Mouse (Mus musculus): ENCODE data around the gene Lrrc34.
A peak's percentile ranks its signal among the peaks of the same experiment; 100 is the strongest.

The Lrrc34 gene

GRCm38 (mm10) chr3:30600717-30601116 lies 47.0 kb downstream of the Lrrc34 start:
- peak in 1 of 2 experiments; percentile 20 for DNase-seq (ENCODE audit: low spot score in 2 of 2)

DNA sequence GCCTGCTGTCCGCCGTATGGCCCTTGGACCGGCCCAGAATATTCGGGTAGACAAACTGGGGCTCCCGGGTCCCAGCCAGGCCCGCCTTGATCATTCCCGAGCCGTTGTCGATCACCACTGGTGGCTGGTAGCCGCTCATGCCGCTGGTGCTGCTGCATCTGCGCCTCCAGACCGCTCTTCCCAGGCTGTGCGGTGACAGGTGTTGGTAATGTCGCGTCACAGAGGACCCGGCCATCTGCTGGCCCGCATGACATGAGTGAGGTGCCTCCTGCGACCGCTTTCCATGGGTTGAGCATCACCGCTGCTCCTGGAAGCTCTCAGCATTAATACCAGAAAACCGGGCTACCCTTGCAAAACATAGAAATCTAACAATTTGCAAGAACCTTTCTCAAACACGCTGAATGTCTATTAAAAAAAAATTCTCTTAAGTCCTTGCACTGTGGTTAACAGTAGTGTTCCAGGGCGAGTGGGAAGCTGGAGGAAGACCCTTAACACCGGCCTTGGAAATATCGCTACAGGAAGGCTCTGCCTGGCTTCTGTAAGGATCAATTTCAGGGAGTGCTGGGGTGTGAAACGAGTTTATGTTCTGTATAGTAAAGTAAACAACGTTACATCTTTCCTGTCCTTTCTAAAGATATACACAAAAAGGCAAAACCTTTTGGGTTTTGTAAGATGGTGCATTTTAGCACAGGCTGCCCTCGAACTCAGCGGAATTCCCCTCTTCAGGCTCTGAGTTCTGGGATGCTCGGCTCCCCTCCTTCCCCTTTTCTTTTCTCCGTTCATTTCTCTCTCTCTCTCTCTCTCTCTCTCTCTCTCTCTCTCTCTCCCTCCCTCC lies 47.7 kb downstream of the Lrrc34 start, which contains the start of gene Actrt3:
Gene Actrt3 (minus strand): TSS at position 229 of the 835 bp plus-strand sequence.
- peak in 1 of 2 experiments; percentile 45 for DNase-seq (ENCODE audit: low spot score in 2 of 2)

DNA sequence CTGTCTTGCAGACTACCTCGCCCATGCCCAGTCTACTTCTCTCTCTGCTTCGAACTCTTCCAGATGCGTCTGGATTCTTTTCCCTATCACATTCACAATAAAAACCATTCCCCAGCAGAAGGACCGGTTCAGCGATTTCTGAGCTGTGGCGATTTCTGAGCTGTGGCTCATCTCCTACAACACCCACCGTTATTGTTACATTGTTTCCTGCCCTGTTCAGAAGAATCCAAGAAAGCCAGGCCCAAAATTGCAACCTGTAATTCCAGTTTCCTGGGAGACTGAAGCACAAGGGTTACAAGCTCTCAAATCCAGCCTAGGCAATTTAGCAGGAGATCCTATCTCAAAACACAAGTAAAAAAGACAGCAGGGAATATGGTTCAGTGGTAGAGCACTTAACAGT lies 50.4 kb downstream of the Lrrc34 start:
- DNase-seq (ENCODE audit: low spot score in 2 of 2): no peak

GRCm38 (mm10) chr3:30595111-30595832 lies 52.4 kb downstream of the Lrrc34 start:
- DNase-seq (ENCODE audit: low spot score in 2 of 2): peak in 1 of 2 experiments; percentile 34

- DNase-seq (ENCODE audit: low spot score in 2 of 2): no peak
Observed at GRCm38 (mm10) chr3:30593719-30594485, 53.8 kb downstream of the Lrrc34 start.

DNA sequence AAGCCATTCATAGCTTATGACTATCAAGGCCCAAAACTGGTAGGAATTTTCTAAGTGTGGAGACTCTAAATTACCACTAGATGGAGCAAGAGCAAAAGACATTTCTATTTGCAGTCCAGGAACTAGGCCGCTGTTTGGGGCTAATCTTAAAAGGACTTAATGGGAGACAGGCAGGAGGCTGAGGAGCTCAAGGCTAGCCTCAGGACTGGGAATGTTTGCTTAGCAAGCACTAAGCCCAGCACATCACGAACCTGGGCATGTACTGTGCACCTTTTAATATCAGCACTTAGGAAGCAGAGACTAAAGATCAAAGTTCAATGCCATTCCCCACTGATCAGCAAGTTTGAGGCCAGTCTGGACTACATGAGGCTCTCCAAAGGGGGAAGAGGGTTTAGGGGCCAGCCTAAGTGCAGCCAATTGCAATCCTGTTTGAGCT lies 55.2 kb downstream of the Lrrc34 start:
- no peak for DNase-seq (ENCODE audit: low spot score in 2 of 2)

DNA sequence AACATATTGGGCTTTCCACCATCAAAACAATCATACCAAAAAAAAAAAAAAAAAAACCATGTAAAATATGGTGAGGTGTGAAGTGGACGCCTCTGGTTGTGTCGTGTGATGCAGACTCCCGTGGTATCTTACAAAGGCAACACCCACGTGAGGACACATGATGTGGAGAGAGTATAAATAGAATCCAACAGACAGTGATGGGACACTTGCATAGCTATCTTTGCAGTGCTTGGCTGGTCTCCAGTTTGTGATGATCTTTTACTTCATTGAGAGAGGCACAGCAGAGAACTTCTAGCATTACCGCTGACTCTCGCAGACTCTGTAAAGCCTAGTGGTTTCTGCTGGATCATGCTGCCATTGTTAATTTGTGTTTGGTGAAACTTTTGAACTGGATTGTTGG lies 58.8 kb downstream of the Lrrc34 start:
- DNase-seq (ENCODE audit: low spot score in 2 of 2): no peak
